Mouse (Mus musculus) erythroblast, embryonic 14.5 days (primary cell): ENCODE results near the gene Col4a5. TPM values are rescaled to one million over a fixed set of nuclear protein-coding genes. Genes with fewer than 3 reads are reported as not detected.

Source experiments
- H3K27me3 ChIP-seq: 2 replicates; pipeline ENCODE4 v1.6.1; 2012; ENCODE audit warnings: inconsistent platforms; ENCODE audit not compliant: control insufficient read depth
- H3K36me3 ChIP-seq: 2 replicates; pipeline ENCODE4 v1.6.1; 2012; ENCODE audit warnings: mild to moderate bottlenecking, inconsistent platforms; ENCODE audit not compliant: control insufficient read depth
- H3K4me1 ChIP-seq: 2 replicates; pipeline ENCODE4 v1.6.1; 2012; ENCODE audit warnings: inconsistent platforms; ENCODE audit not compliant: control insufficient read depth
- H3K4me3 ChIP-seq: replicated peaks from 2 replicates; pipeline ENCODE3; 2012; ENCODE audit warnings: moderate library complexity, mild to moderate bottlenecking, inconsistent platforms
- H3K9me3 ChIP-seq: 2 replicates; pipeline ENCODE4 v1.6.1; 2012; ENCODE audit warnings: low read length, inconsistent platforms, mixed read lengths; ENCODE audit not compliant: control insufficient read depth
- GATA1 ChIP-seq: IDR thresholded peaks from 2 replicates; pipeline ENCODE4 v1.6.1; 2012; ENCODE audit warnings: low read length, inconsistent platforms, mixed read lengths
- TAL1 ChIP-seq: IDR thresholded peaks from 3 replicates; pipeline ENCODE4 v1.6.1; 2012; ENCODE audit warnings: low read length, inconsistent platforms, mixed read lengths
- polyA plus RNA-seq: library from polyadenylated mRNA; stranded (reverse); fragments of >175 nt; gene quantifications from 2 replicates; pipeline ENCODE4 v1.2.3, GENCODE M21; 2012

Gene Col4a5
- polyA plus RNA-seq, 1 experiment, result not detected

DNA sequence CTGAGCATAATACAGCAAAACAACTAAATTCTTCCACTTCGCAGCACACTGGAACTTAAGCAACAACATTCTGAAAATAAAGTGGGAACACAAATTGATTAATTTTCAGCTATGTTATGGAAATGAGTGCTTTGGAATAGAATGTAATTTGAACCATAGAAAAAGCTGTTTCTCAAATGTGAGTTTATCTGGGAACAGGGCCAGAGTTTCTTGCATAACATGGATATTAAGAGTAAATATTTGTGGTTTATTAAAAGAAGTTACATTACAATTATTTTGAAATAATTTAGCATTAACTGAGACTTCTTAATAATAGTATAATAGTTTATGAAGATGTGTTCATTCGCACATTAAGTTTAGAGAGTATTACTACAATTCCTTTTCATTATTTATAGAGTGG lies 72.3 kb downstream of the Col4a5 start:
- Histone ChIP-seq H3K4me3 (no peak overlapping the region), H3K27me3 (no peaks in the 10 kb centered on the region), H3K4me1 (no peaks in the 10 kb centered on the region), H3K36me3 (no peaks in the 10 kb centered on the region), H3K9me3 (no peaks in the 10 kb centered on the region)
- no peak for TF ChIP-seq GATA1
- no peak for TF ChIP-seq TAL1

DNA sequence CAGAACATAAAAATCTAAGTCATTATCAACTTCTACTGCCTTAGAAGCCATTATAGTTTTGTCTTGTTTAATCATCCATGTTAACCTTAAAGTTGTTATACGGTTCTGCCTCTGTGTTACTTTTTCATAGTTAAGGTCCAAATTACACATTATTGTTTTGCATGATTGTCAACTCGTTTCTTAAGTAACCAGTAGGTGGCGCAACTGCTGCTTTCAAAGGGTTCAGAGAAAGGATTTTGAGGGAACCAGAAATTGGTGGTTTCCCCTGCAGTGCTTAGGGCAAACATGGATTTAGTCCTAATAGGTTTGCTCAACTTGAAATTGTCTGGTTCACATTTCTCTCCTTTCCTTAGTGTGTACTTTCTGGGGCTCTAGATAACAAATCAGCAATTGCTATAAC lies 115.1 kb downstream of the Col4a5 start:
- H3K4me3 ChIP-seq, result no peak overlapping the region
- H3K27me3 ChIP-seq, result no peaks in the 10 kb centered on the region
- H3K36me3 ChIP-seq, result no peaks in the 10 kb centered on the region
- no peak for TF ChIP-seq TAL1
- no peak for TF ChIP-seq GATA1
- no peaks in the 10 kb centered on the region for H3K4me1 ChIP-seq
- no peaks in the 10 kb centered on the region for H3K9me3 ChIP-seq

DNA sequence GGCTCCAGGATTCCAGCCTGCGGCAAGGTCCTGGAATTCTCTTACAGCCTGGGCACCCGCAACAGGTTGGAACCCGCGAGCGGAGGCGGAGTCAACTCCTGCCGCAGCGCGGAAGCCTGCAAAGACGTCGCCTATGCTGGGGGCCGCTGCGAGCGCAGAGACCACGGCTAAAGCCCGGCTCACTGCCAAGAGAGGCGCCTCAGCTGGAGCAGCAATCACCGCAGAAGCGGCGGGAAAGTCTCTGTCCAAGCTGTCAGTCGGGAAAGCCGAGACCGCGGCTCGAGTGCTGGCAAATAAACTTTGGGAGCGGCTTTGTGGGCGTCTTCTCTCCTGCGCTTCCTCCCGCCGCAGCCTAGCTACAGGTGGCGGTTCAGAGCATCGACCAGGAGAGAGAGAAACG lies 246.5 kb downstream of the Col4a5 start:
- Histone ChIP-seq H3K4me3 (no peak overlapping the region), H3K9me3 (peaks cover 32% of the 10 kb centered on the region), H3K27me3 (peaks cover 67% of the 10 kb centered on the region), H3K36me3 (no peaks in the 10 kb centered on the region), H3K4me1 (no peaks in the 10 kb centered on the region)
- TF ChIP-seq TAL1 (no peak), GATA1 (no peak)

DNA sequence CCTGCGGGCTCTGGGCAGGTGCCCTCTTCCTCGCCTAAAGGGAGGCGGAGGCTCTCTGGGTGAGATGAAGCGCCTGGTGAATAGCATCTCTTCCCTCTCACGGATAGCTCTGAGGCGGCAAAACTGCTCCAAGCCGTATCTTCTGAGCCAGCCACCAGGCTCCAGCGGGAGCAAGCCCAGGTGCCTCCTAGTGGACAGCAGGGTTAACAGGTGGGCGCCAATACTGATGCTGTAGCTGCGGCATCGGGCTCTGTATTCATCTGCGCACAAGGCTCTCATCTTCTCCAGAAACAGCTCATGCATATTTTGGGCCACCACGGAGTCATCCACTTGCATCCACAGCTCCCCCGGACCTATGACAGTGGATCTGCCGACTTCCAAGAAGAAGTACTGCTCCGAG lies 248.8 kb downstream of the Col4a5 start:
- Histone ChIP-seq H3K36me3 (no peaks in the 10 kb centered on the region), H3K4me1 (no peaks in the 10 kb centered on the region), H3K9me3 (peaks cover 32% of the 10 kb centered on the region), H3K4me3 (no peak overlapping the region), H3K27me3 (peaks cover 71% of the 10 kb centered on the region)
- TF ChIP-seq GATA1, result no peak
- TF ChIP-seq TAL1, result no peak

DNA sequence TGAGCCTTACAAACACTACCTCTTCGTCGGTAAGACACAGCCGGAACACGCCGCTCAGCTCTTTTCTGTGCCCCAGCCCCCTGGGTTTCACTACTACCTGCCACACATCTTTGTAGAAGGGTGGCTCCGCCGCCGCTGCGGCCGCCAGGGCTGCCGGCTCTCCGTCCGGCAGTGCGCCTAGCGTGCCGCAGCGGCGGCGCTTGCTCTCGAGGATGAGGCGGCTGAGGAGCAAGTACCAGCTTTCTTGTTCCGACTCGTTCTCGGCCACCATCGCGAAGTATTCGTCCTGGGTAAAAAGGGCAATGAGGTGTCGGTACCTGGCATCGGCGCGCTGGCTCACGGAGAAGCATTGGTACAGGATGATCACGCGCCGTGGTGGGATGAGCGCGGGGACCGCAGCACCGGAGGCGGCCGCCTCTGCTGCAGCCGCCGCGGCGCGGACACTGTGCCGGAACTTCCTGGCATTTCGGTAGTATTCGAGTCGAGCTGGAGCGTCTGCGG lies 249.3 kb downstream of the Col4a5 start:
- no peak overlapping the region for H3K4me3 ChIP-seq

DNA sequence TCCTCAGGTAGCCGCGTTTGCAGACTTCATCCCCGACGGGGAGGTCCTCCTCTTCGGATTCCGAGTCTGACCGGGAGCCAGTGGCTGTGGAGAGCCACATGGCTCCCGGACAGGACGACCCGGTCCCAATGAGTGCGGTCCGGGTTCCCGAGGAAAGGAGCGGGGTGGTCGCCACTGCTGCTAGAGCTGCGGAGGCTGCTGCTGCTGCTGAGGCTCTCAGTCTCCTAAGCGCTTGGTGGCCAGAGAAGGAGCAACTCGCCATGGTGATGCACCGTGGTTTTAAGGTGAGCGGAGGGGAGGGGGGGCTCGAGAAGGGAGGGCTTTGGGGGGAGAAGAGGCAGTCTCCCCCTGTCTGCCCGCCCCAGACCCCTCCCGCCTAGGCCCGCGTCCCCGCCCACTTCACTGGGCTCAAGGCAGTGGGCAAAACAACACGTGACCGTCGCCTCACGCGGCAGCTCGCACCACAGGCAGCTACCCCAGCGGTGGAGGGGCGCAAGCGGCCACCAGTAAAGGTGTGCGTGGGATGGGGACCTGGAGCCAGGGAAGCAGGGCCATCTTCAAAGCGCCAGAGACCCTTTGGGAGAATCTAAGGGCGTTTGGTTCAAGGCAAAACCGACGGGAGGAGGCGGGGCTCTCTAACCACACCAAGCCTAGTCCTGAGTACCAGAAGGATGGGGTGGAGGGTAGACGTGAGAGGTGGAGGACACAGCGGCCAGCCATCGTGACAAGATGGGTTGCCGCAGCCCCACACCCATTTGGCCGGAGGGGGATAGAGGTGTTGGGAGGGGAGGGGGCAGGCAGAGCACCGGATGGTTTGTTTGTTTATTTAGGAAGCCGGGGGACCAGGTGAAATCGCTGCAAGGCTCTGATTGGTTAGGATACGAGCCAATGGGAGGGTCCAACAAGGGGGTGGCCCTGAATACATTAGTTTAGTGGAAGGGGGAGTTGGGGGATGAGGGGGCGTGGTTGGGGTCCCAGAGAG lies 250.0 kb downstream of the Col4a5 start, which contains the start of gene Irs4:
Gene Irs4 (minus strand): TSS at position 327 of the 982 bp plus-strand sequence.
- no peaks in the 10 kb centered on the region for H3K4me1 ChIP-seq
- no peak for TF ChIP-seq GATA1
- TF ChIP-seq TAL1, result no peak
- peaks cover 32% of the 10 kb centered on the region for H3K9me3 ChIP-seq
- H3K27me3 ChIP-seq, result peaks cover 68% of the 10 kb centered on the region
- no peak within 1 kb of the TSS for H3K4me3 ChIP-seq
- no peaks in the 10 kb centered on the region for H3K36me3 ChIP-seq

More for the DNA sequence above, 249.3 kb downstream of the Col4a5 start:
- peaks cover 71% of the 10 kb centered on the region for H3K27me3 ChIP-seq
- H3K36me3 ChIP-seq, result no peaks in the 10 kb centered on the region
- no peaks in the 10 kb centered on the region for H3K4me1 ChIP-seq
- peaks cover 32% of the 10 kb centered on the region for H3K9me3 ChIP-seq
- TF ChIP-seq TAL1 (no peak), GATA1 (no peak)

DNA sequence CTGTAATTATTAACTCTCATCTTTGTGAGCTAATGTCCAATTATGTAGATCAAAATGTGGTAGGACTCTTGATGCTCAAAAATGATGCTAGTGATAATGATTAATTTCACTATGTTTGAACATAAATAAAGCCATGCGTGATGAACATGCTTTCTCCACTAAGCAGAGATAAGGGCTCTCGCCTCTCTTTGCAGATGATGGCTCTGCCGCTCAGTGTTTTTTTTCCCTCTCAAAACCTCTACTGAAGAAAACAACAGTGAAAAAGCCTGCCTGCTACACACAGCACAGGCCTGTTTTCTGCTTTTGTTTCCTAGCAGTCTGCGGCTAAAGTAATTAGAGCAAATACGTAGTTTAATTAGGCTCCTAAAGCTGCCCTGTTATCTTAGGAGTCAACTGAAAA lies 254.4 kb downstream of the Col4a5 start:
- no peak for TF ChIP-seq GATA1
- TF ChIP-seq TAL1, result no peak
- Histone ChIP-seq H3K36me3 (no peaks in the 10 kb centered on the region), H3K4me1 (no peaks in the 10 kb centered on the region), H3K4me3 (no peak overlapping the region), H3K27me3 (peaks cover 24% of the 10 kb centered on the region), H3K9me3 (peaks cover 9% of the 10 kb centered on the region)

Other genes starting within 250 kb of the Col4a5 start
- gene Col4a6, start 1.3 kb upstream of the Col4a5 start, polyA plus RNA-seq, result not detected in 2 replicates
- not detected in 2 replicates for gene Irs4, start 249.9 kb downstream of the Col4a5 start, polyA plus RNA-seq